Mouse (Mus musculus) MEL-GATA-1-ER (cell line): ENCODE results near the gene Tnrc18.
"Not testable (repeated sequence)": the region's sequence is repeated elsewhere in the genome, so short reads cannot be mapped to it uniquely, and the experiment has no call there.

Experiments
- DNase-seq: peaks from one replicate; pipeline ENCODE4 v3.0.0-alpha.2; 2012; ENCODE audit warnings: low read depth; ENCODE audit errors: extremely low read depth

Tnrc18 gene

DNA sequence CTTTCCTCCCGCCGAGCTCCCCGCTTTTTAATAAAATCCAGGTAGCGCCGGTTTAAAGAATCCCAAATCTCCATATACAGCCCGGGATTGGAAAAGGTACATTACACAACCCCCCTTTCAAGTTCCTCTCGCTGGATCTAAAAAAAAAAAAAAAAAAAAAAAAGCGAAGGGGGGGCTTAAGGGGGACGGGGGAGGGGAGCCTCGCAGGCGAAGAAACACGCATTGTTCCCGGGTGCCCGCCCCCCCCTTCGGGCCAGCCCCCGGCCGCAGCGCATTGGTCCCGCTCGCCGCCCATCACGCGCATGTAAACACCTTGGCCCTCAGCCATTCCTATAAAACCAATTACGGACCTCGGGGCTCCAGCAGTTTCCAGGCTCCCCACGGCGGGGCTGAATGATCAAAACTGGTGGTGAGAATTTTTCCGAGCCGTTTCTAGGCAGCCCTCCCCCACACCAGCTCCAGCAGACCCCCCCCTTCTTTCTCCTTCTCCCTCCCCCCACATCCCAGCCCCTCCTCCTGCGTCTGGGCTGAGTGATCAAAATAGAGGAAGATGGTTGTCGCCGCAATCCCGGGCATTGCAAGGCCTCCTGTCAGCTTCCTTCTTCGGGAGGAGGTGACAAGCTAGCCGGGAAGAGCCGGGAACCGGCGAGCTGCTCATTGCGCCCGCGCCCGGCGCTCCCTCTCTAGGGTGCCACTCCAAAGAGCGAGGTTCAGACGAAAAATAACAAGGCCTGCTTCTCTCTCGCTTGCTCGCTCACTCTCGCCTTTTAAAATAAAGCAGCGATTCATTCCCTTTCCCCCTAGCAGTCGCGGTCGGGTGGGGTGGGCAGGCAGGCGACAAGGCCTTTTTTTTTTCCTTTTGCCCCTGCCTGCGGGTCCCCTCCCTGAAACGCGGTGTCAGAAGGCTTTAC, at the start of gene Tnrc18:
Gene Tnrc18 (minus strand): TSS at position 139 of the 911 bp plus-strand sequence.
- DNase-seq: no peak

DNA sequence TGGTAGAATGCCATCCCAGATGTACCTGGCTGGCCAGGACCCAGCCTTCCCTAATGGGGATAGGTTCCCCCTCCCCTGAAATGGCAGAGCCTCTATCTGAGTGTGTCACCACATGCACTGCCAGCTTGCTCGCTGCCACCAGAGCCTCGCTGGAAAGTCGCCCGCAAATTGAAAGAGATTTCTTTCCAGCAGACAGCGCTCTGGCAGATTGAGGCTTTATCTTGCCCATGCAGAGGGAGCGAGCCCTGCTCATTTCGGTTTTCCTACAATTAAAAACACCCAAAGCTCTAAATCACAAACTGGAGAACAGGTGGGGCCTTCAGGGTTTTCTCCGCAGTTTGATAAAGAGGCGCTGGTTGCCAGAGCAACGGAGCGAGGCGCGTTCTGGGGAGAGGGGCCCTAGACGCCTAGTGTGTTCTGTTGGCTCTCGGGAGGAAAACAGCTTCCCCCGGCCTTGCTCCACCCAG, 40.3 kb upstream of the Tnrc18 start:
- no peak for DNase-seq

DNA sequence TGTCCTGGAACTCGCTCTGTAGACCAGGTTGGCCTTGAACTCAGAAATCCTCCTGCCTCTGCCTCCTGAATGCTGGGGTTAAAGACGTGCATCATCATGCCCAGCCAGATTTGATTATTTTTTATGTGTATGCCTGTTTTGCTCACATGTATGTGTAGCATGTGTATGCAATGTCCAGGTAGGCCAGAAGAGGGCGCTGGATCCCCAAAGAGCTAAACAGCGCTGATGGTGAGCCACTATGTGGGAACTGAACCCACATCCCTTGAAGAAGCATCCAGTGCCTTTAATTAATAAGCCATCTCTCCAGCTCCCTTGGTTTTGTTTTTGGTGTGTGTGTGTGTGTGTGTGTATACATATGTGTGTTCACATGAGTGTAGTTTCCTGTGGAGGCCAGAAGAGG, 38.9 kb upstream of the Tnrc18 start:
- no peak for DNase-seq

DNA sequence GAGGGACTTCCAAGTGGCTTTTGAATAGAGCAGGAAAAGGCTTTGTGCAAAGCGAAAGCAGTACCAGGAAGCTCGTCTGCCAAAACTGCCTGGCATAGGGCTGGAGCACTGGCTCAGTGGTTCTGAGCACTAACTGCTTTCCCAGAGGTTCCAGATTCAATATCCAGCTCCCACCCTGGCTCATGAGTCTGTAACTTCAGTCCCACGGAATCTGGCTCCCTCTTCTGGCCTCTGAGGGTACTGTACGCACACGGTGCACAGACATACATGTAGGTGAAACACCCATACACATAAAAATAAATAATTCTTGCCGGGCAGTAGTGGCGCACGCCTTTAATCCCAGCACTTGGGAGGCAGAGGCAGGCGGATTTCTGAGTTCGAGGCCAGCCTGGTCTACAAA, 37.4 kb upstream of the Tnrc18 start:
- DNase-seq: peak; percentile 37

DNA sequence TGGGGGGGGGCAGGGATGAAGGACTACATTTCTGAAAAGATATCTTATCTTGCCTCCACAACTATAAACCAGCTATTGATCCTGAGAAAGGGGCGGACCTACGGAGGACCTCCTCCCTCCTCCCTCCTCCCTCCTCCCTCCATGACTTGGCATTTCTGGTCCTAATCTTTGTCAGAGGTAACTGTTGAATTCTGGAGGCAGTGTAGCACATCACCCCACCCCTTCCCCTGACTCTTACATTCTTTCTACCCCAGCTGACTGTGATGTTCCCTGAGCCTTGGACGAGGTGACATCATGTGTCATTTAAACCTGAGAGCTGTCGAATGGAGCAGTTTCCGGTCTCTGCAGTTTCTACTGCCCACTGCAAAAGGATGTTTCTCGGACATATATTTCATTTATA, 36.1 kb upstream of the Tnrc18 start:
- DNase-seq: no peak

DNA sequence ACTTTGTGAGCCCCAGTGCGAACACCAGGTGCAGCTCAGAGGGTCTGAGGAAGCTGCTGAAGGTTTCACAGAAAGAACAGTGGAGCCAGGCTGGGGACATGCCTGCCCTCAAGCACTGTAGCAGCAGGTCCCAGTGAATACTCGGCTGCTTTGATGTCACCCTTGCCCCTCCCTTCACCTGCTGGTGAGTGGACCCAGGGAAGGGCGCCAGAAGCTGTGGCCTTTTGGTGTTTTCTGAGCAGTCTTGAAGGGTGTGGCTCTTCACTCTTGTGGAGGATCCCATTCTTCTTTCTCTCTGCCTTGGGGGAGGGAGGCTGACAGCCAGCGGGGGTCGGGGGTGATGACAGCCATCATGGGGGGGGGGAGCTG, 34.2 kb upstream of the Tnrc18 start:
- no peak for DNase-seq

DNA sequence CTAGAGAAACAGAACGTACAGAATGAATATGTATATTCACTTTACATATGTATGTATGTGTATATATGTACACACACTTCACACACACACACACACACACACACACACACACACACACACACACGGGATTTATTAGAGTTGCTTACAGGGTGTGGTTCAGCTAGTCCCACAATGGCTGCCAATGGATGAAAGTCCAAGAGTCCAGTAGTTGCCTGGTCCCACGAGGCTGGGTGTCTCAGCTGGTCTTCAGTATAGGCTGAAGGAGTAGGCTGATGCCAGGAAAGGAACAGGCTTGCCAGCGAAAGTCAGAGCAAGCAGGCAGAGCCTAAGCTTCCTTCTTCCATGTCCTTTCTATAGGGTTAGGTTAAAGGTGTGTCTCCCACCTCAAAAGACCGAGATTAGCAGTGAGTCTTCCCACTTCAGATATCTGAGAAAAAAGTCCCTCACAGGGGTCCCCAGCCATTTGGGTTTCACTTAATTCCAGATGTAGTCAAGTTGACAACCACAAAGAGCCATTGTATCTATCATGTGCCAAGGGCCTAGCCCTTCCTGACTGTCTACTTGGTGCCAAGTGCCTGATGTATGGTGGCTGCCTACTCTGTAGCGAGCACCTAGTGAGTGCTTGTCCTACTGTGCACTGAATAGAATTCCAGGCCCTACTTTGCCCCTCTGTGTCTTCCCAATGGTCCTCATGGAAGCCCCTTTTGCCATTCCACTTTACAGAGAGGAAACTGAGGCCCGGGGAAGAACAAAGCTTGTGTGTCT, 33.6 kb upstream of the Tnrc18 start:
- no peak for DNase-seq

DNA sequence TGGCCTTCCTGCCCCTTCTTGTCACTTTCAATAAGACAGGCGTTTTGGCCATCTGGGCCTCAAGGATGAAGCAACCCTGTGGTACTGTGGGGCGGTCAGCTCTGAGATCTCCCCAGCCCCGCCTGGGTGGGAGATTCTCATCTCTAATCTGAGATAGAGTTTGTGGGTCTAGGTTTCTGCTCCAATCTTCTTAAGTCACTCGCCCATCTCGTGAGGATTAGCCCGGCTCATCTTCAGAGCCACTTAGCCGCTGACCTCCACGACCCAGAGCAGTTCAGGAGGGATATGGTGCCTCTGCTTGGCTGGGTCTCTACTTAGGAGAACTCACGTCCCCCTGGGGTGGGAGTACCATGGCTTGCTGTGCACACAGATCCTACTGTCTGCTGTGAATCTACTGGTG, 33.0 kb upstream of the Tnrc18 start:
- DNase-seq: no peak

DNA sequence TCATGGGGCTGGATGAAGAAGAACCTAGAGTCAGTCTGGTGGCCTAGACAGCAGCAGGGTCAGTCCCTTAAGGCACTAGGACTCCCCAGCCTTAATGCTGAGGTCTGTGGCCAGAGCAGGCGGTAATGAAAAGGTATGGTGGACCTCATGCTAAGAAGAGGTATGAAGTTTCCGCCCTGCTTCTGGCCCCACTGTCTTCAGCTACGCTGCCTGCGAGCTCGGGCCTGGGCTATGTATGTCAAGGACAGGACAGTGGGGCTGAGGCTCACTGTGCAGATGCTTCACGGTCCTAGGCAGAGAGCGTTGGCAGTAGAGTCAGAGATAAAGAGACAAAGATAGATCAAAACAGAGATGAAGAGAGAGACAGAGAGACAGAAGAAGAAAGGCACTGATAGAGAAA, 31.4 kb upstream of the Tnrc18 start:
- no peak for DNase-seq

DNA sequence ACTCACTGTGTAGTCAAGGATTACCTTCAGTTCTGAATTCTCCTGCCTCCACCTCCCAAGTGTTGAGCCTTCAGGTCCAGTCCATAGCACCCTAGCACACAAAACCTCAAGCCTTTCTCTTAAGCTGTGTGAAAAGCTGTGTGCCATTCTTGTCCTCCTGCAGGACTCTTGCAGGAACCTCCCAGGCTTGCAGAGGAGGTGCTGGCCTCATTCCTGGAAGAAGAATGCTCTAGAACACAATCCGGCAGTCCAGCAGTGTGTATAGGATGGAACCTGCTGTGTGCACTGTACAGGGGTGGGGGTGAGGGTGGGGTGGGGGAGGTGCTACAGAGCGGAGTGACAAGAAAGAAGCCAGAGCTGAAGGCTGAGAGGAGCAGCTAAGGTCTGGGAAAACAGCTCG, 30.7 kb upstream of the Tnrc18 start:
- no peak for DNase-seq

DNA sequence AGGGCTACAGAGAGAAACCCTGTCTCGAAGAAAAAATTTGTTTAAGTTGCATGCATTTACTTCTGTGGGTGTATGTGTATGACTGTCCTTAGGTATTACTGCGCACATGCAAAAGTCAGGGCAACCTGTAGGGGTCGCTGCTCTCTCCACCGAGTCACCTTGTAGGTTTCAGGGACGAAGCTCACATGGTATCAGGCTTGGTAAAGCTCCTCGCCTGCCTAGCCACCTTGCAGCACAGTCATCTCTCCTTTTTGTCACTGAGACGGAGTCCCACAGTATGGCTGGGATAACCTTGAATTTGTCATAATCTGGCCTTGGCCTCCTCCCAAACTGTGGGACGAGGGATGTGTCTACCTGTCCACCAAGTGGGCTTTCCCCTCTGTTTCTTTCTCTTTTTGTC, 27.0 kb upstream of the Tnrc18 start:
- no peak for DNase-seq

DNA sequence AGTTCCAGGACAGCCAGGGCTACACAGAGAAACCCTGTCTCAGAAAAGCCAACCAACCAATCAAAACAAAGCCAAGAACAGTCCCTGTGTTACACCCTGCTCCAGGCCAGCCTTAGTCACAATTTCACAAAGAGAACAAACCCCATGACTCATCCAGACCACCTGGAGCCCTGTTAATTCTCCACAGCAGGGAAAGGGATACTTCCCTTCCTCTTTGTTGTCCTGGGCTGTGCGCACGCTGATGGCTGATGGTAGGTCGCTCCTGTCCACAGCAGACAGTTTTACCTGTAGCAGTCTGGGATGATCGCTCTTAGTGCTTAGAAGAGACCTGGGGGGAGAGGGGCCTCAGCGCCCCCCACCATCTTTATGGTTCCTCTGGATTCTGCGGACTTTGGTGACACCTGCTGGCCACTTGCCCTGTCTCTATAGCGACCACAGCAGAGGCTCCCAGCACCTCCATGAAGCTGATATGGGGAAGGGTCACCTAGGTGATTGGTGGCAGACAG, 24.7 kb upstream of the Tnrc18 start:
- no peak for DNase-seq

DNA sequence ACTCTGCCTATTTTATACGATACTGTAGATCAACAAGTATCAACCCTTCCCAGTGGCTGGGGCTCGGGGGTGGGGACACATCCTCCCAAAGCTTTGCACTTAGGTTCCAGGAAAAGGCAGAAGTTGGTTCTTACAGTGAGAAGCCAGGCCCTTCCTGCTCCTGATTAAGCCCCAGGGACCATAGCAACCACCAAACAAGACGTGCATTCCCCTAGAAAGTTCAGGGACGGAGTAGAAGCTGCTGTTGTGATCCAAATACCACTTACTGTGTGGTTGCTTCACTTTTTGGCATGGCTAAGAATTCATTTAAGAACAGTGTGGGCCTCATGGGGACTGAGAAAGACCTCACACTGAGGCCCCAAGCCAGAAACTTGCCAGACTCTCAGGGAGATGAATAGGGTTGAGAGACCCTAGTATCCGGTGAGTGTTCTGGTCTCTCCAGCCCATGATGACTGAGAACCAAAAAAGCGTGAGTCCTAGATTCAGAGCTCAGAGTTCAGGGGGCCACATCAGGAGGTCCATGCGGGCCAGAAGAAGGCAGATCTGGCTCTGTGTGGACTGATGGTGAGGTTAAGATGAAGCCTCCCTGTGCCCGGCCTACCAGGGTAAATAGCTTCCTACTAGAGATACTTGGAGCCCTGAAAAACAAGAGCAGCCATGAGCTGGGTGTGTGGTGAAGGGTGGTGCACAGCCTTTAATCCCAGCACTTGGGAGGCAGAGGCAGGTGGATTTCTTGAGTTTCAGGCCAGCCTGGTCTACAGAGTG, 24.1 kb upstream of the Tnrc18 start:
- no peak for DNase-seq

DNA sequence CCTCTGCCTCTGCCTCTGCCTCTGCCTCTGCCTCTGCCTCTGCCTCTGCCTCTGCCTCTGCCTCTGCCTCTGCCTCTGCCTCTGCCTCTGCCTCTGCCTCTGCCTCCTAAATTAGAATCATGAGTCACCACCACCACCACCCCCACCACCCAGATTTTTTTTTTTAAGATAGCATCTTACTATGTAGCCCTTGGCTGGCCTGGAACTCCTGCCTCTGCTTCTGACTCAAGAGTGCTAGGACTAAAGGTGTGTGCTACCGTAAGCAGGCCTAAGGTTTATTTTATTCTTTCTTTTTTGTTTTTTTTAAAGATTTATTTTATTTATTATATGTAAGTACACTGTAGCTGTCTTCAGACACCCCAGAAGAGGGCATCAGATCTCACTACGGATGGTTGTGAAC, 20.0 kb upstream of the Tnrc18 start:
- not testable (repeated sequence) for DNase-seq

DNA sequence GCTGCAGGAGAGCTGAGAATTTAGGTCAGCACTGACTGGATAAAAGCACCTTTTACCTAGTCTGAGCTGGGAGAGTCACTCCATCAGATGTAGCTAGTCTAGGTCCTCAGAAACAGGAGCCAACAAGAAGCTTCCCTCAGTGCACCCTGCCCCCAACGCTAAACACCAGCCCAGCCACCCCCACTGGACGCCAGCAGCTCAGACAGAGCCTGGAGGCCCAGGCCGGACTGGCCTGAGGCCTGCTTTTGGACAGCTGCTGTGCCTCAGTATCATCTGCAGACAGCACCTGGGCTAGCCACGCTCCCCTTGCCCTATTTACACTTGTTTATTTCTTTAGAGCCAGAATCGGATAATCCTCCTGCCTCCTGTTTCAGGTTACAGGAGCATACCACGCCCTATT, 19.4 kb upstream of the Tnrc18 start:
- no peak for DNase-seq

DNA sequence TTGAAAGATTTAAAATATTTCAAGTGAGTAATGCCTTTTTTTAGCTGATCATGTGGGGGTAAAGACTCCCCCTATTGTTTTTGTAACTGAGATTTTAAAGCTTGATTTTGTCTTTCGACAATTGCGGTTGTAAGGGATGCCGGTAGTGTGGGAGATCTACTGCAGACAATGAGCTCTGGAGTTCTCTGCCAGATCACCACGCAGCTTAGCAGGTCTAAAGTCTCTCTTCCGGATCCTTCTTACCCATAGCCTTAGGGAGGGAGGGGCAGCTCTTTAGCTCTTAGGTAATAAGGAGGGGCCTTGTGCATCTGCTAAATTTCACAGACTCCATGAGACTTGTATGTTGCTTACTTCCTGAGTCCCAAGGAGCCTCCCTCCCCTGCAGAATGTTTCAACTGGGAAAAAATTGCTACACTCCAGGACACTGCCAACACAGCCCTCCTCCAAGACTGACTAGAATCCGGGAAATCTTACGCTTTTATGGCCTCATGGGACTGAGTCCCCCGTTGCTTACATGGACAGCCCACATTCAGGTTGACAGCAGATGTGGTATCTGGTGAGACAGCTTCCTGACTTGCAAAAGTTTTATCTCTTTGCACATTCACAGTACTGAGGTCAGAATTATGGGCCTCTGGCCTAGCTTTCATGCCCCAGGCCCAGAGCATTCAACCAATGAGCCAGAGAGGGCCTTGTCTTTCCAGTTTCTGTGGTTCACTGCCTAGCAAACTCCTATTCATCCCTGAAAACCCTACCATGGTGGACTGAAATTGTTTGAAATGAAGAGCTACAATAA, 16.4 kb upstream of the Tnrc18 start:
- DNase-seq: no peak

DNA sequence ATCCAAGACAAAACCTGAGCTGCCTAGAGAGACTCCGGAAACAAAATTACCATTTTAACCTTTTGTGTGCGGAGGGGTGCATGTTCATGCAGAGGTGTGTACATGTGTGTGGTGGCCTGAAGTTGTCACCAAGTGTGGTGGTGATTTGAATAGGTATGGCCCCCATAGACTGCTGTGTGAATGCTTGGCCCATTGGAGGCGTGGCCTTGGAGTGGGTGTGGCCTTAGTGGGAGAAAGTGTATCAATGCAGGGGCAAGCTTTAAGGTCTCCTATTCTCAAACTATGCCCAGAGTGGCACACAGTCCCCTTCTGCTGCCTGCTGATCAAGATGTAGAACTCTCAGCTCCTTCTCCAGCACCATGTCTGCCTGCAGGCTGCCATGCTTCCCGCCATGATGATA, 8.7 kb upstream of the Tnrc18 start:
- DNase-seq: no peak

DNA sequence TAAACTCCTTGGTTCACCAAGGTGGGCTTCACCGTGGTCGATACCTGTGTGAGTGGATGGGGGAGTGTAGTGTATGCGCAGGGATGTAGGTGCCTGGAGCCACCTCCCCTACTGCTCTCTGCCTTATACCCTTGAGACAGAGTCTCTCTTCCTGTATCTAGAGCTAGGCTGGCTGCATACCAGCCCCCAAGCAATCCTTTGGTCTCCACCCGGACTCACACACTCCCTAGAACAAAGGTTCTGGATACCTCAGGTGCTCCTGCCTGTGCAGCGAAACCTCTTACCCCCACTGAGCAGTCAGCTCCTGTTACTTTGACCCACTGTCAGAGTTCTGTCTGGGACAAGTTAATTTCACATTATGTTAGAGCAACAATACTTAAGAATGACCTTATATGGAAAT, 8.2 kb upstream of the Tnrc18 start:
- DNase-seq: no peak

DNA sequence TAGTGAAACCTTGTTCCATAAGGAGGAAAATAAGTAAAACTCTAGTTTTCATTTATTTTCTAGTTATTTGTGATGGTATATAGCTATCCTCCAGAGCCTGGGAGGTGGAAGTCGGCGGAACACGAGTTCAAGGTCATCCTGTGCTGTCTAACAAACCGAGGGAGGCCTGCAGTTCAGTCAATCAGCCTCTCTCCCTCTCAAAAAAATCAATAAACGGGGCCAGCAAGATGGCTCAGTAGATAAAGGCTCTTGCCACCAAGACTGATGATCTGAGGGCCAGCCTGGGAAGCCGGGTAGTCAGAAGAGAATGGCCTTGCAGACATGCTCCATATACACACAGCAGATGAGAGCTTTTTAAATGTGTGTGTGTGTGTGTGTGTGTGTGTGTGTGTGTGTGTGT, 6.6 kb upstream of the Tnrc18 start:
- no peak for DNase-seq

DNA sequence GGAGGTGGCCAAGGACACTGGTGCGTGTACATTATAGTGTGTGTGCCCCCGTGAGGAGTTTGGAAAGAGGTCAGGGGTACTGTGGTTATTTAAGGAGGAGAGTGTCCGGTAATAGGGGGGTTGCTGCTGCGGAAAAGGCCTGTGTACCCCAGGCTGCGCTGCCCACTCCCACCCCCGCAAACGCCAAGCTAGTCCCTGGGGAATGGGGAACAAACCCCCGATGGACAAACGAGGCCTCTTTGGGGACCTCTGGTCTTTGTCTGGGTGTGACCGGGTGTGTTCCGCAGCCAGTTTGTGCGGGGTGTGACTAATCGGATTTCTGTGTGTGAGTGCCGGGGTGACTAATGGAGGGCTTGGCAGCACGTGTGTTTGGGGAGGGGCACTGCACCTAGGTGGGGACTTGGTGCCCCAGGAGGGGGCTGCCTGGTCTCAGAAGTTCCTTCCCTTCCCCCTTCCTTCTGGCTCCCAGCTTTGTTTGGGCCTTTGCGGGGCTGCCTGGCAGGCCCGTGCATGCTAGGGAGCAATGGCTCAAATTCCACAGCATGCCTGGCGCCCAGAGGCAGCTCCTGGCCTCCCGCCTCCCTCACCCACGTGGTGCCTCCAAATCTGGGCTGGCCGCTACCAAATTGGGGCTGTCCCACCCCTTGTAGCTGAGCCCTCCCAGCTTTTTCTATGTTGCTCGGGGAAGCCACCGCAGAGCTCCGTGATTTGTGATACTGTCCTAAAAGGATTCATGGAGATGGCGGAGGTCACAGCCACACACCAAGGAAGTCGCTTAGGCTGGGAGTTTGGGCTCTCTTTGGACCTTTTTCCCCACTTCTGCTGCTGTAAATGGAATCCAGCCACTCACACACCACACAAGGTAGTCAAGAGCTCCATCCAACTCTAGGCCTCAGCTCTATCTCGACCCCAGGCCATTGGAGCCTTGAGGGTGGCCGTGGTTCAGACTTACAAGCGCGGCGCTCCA, 5.9 kb upstream of the Tnrc18 start:
- DNase-seq: no peak
